Mouse (Mus musculus): ENCODE data around the gene Tescl.

DNA sequence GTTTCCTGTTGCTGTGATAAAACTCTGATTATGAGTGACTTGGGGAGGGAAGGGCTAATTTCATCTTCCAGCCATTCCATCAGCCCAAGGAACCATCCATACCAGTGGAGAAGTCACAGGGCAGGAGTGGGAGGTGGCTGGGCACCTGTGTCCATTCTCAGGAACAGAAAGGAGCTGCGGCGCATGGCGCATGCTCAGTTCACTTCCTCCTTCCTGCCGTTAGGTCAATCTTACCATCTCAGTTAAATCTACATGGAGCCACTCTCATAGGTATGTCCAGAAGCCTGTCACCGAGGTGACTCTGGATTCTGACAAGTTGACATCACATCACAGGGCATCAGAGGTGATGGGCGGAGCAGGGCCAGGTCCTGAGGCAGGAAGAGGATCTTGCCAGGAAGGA is 21.9 kb upstream of the Tescl start:
- TF ChIP-seq POLR2A (IDR thresholded peaks at IDR 0.05; ENCODE audit: borderline replicate concordance, low read depth, low read length) (no peak), CTCF (IDR thresholded peaks at IDR 0.05; ENCODE audit: low read depth, low read length) (no peak)
